ENCODE assay signal across 8 mouse cellular contexts in the genomic region with DNA sequence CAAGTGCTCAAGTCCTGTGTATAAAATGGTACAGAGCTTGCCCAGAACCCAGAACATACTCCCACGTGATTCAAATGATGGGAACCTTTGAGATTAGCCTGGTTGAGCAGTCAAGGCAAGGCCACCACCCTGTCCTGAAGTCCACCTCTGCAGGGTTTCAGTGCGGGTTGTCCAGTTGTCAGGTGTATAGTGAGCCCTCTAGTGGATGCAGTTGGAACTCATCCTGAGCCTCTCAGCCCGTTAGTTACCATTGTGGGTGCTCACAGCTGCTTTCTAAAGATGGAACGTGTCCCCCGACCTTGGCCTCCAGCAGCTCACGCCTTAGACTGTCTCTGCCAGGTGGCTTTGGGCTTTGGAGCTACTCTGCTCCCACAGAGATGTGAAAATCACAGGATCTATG. TPM values are rescaled to one million over a fixed set of nuclear protein-coding genes. Genes with fewer than 3 reads are reported as not detected.
A peak's percentile ranks its signal among the peaks of the same experiment; 100 is the strongest.
DNase-seq lines count a peak whose midpoint lies in the region; ATAC-seq lines count a peak whose summit lies in the region.

No protein-coding gene starts in this region.

- no peaks in the 10 kb centered on the region for H3K4me1 ChIP-seq in heart, embryonic 10.5 days
- no peaks in the 10 kb centered on the region for H3K4me1 ChIP-seq in midbrain, embryonic 14.5 days (ENCODE audit: control insufficient read depth, insufficient read depth, low read length)

- intact Hi-C loops in heart, postnatal 14 days (cut with DNase I) = loop anchor here (5.0 kb wide), 1 partner anchor 1215 kb away; no protein-coding TSS in a partner anchor
- intact Hi-C loops in heart, postnatal 36 days (cut with DNase I) = loop anchor here (10.0 kb wide), 1 partner anchor 1208 kb away; no protein-coding TSS in a partner anchor

- no peak overlapping the region for H3K9ac ChIP-seq in midbrain, embryonic 14.5 days (replicated peaks; ENCODE audit: low read length)

- no peak; the same call in 1 of the 2 replicates for ATAC-seq in midbrain, embryonic 14.5 days (ENCODE audit: low FRiP score, low TSS enrichment)
- ATAC-seq in activated CD4-positive, CD25-positive, alpha-beta regulatory T cell, adult 4 months = no peak

- no peak overlapping the region for H3K4me2 ChIP-seq in midbrain, embryonic 14.5 days (ENCODE audit: low read length)

- H3K27ac ChIP-seq in heart, embryonic 10.5 days = no peak overlapping the region
- H3K27ac ChIP-seq in midbrain, embryonic 14.5 days (replicated peaks; ENCODE audit: low read depth, low read length) = no peak overlapping the region

- H3K9me3 ChIP-seq in heart, embryonic 10.5 days = no peaks in the 10 kb centered on the region
- H3K9me3 ChIP-seq in midbrain, embryonic 14.5 days (ENCODE audit: control insufficient read depth, low read length) = no peaks in the 10 kb centered on the region

- no peak overlapping the region for H3K4me3 ChIP-seq in heart, embryonic 10.5 days
- H3K4me3 ChIP-seq in midbrain, embryonic 14.5 days (replicated peaks; ENCODE audit: low read depth, low read length) = no peak overlapping the region

- DNase-seq in heart, postnatal 14 days = peak; percentile 11 to 47
- DNase-seq in heart, embryonic 10.5 days (ENCODE audit: low spot score) = no peak
- peak; percentile 36 for DNase-seq in ES-CJ7 (ENCODE audit: low read depth, low spot score)
- peak; percentile 26 for DNase-seq in cerebellum, adult 11-12 months
- DNase-seq in heart, postnatal 36 days = peak; percentile 14 to 24
- DNase-seq in left cerebral cortex, adult 18-20 months (ENCODE audit: low spot score in 2 of 2) = peak; percentile 52 to 60
- peak; percentile 79 for DNase-seq in midbrain, embryonic 14.5 days

- no peaks in the 10 kb centered on the region; the same call in 1 of the 2 replicates for H3K27me3 ChIP-seq in heart, embryonic 10.5 days (ENCODE audit: insufficient read depth, poor library complexity, severe bottlenecking)
- H3K27me3 ChIP-seq in midbrain, embryonic 14.5 days (ENCODE audit: control insufficient read depth, insufficient read depth, low read length) = no peaks in the 10 kb centered on the region

- WGBS in heart, embryonic 10.5 days = 14% methylated on average over 6 of the region's 6 CpGs
- WGBS in midbrain, embryonic 14.5 days = 17% methylated on average over 6 of the region's 6 CpGs

- no peaks in the 10 kb centered on the region for H3K36me3 ChIP-seq in heart, embryonic 10.5 days
- no peaks in the 10 kb centered on the region for H3K36me3 ChIP-seq in midbrain, embryonic 14.5 days (ENCODE audit: control insufficient read depth, insufficient read depth, low read length)

RNA-seq across cellular contexts. Expression of a gene that starts 21.7 kb away (rescaled TPM):
- total RNA-seq in heart, postnatal 14 days (2021) = under 1 TPM; 0.41 to 0.59 TPM
- 0.31 and 0.51 TPM in 2 replicates for polyA plus RNA-seq in heart, embryonic 10.5 days (2016; fragmentation: Nextera tagmentation; extraction: Ambion mirVana)
- total RNA-seq in heart, postnatal 36 days (2021) = under 1 TPM; 0.08 to 0.33 TPM
- 10 to 100 TPM; 91.0 to 99.8 TPM for total RNA-seq in left cerebral cortex, adult 18-20 months (2021)
- polyA plus RNA-seq in midbrain, embryonic 14.5 days (2014; fragmentation: Nextera tagmentation; extraction: Ambion mirVana) = 15.7 and 17.2 TPM in 2 replicates
- polyA plus RNA-seq in activated CD4-positive, CD25-positive, alpha-beta regulatory T cell, adult 4 months (2017; shearing (Covaris generic)) = not detected

Comparison
In these comparisons a context has a peak if more than half of its experiments do, and no peak if none do; other contexts are left out.
1. RNA of a gene that starts 21.7 kb away (total RNA-seq): 91.0 to 99.8 TPM in left cerebral cortex, adult 18-20 months; 0.41 to 0.59 TPM in heart, postnatal 14 days and 0.08 to 0.33 TPM in heart, postnatal 36 days; every median in the first group is over 10 times any median in the second.